Mouse (Mus musculus) olfactory bulb, adult 2 months (tissue): Measurements from ENCODE around the gene Ddost.

Source experiments
- CTCF ChIP-seq: fragments of 200-500 bp; IDR thresholded peaks from 2 replicates; pipeline ENCODE4 v1.5.1; 2012; ENCODE audit warnings: low read depth, mild to moderate bottlenecking, low read length, moderate library complexity; ENCODE audit not compliant: insufficient read depth
- POLR2A ChIP-seq: fragments of 200-500 bp; IDR thresholded peaks from 2 replicates; pipeline ENCODE4 v1.6.1; 2012; ENCODE audit warnings: mild to moderate bottlenecking, low read depth, low read length, moderate library complexity; ENCODE audit not compliant: insufficient read depth

GRCm38 (mm10) chr4:138339963-138340362 lies 35.4 kb downstream of the Ddost start:
- TF ChIP-seq CTCF (peak; percentile 30; the same call in 1 of the 2 replicates), POLR2A (no peak)
